Comparison of ENCODE assay signal across 8 mouse cellular contexts in the genomic region with DNA sequence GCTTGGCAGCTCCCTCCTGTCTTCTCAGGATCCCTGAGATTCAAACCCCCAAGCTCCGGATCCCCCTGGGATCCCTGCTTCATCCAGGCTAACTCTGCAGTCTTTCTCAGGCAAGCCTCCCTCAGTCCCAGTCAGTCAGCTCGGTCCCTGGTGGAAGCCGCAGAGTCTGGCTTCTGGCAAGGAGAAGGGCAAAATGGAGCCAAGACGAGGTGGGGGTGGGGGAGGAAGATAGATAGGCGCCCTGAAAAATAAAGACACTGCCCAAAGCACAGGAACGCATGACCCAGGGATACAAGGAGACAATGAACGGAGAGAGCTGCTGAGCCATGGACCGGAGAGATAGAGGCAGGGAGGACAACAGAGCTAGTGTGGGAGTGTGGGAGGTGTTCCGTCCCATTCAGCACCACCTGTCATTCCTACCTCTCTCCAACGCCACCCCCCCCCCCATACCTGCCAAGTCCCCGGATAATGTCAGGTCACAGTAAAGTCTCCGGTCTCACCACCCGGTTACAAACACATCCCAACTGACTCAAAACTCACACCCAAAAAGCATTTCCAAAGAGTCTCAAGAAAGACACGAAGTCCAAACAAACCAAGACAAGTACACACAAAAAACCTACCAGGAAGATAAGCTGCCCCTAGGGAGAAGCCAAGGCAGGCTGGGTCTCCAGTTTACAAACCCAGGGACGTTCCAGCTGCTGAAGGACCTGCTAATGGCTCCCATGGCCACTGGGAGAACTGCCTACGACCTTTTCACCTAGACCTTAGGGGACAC. TPM values are rescaled to one million over a fixed set of nuclear protein-coding genes. Genes with fewer than 3 reads are reported as not detected.
DNase-seq lines count a peak whose midpoint lies in the region; ATAC-seq and TF ChIP-seq lines count a peak whose summit lies in the region.

No protein-coding gene starts in this region.

- no peak for TF ChIP-seq CTCF in spleen, adult 2 months (IDR thresholded peaks at IDR 0.05; ENCODE audit: extremely low read depth, insufficient read depth, insufficient read length, insufficient replicate concordance)

- H3K4me3 ChIP-seq in spleen, adult 2 months (ENCODE audit: extremely low read depth, insufficient read depth, insufficient read length) = peak overlapping the region; percentile 47; the same call in 1 of the 2 replicates
- H3K4me3 ChIP-seq in embryonic facial prominence, embryonic 14.5 days (ENCODE audit: low read depth, low read length) = peak overlapping the region; percentile 53
- H3K4me3 ChIP-seq in hindbrain, embryonic 14.5 days (replicated peaks; ENCODE audit: low read length) = peak overlapping the region; percentile 58

- H3K36me3 ChIP-seq in spleen, adult 2 months (ENCODE audit: control insufficient read depth, insufficient read depth, low read length) = no peaks in the 10 kb centered on the region
- no peaks in the 10 kb centered on the region for H3K36me3 ChIP-seq in embryonic facial prominence, embryonic 14.5 days (ENCODE audit: control insufficient read depth, insufficient read depth, low read length)
- no peaks in the 10 kb centered on the region for H3K36me3 ChIP-seq in hindbrain, embryonic 14.5 days (replicated peaks; ENCODE audit: control insufficient read depth, insufficient read depth)

- peak overlapping the region; percentile 54 for H3K27ac ChIP-seq in spleen, adult 2 months (ENCODE audit: insufficient read depth, low read length)
- peak overlapping the region; percentile 95 for H3K27ac ChIP-seq in embryonic facial prominence, embryonic 14.5 days (replicated peaks; ENCODE audit: low read depth, low read length)
- peak overlapping the region; percentile 97 for H3K27ac ChIP-seq in hindbrain, embryonic 14.5 days

- no peaks in the 10 kb centered on the region for H3K9me3 ChIP-seq in embryonic facial prominence, embryonic 14.5 days (ENCODE audit: control insufficient read depth, low read length)
- no peaks in the 10 kb centered on the region for H3K9me3 ChIP-seq in hindbrain, embryonic 14.5 days (ENCODE audit: control insufficient read depth, low read length)

- DNase-seq in spleen, adult 2 months (ENCODE audit: low read depth in 1 of 2, low spot score in 2 of 2) = no peak
- DNase-seq in spleen, adult 18-20 months = no peak
- peak; percentile 63 for DNase-seq in embryonic facial prominence, embryonic 14.5 days (ENCODE audit: low spot score)
- DNase-seq in hindbrain, embryonic 14.5 days (ENCODE audit: low spot score) = peak; percentile 64
- peak; percentile 35 for DNase-seq in mesoderm, embryonic 11.5 days (ENCODE audit: low read depth, low spot score)
- DNase-seq in urinary bladder, postnatal 14 days (ENCODE audit: low spot score) = no peak
- no peak for DNase-seq in thymus, postnatal 0 days (ENCODE audit: low spot score)

- 13% methylated on average over 16 of the region's 16 CpGs for WGBS in spleen, adult 2 months
- WGBS in embryonic facial prominence, embryonic 14.5 days = 3% methylated on average over 16 of the region's 16 CpGs
- WGBS in hindbrain, embryonic 14.5 days = under 1% methylated on average over 16 of the region's 16 CpGs

- H3K4me1 ChIP-seq in spleen, adult 2 months (ENCODE audit: control insufficient read depth, insufficient read depth, insufficient read length) = peaks cover 10% of the 10 kb centered on the region; the same call in 1 of the 2 replicates
- H3K4me1 ChIP-seq in embryonic facial prominence, embryonic 14.5 days (ENCODE audit: control insufficient read depth, insufficient read depth, low read length) = peaks cover 68% of the 10 kb centered on the region
- peaks cover 55% of the 10 kb centered on the region for H3K4me1 ChIP-seq in hindbrain, embryonic 14.5 days (replicated peaks; ENCODE audit: control insufficient read depth, insufficient read depth, low read length)

- peak overlapping the region; percentile 80 for H3K9ac ChIP-seq in embryonic facial prominence, embryonic 14.5 days (ENCODE audit: low read depth, low read length)
- peak overlapping the region; percentile 79 for H3K9ac ChIP-seq in hindbrain, embryonic 14.5 days

- peak overlapping the region; percentile 63 for H3K4me2 ChIP-seq in embryonic facial prominence, embryonic 14.5 days (ENCODE audit: low read depth, low read length)
- peak overlapping the region; percentile 73 for H3K4me2 ChIP-seq in hindbrain, embryonic 14.5 days (replicated peaks)

- ATAC-seq in embryonic facial prominence, embryonic 14.5 days (ENCODE audit: low read depth) = no peak
- no peak for ATAC-seq in hindbrain, embryonic 14.5 days (ENCODE audit: low FRiP score)
- ATAC-seq in erythroid progenitor cell, adult 5-6 weeks (replicated peaks; ENCODE audit: low FRiP score, poor library complexity, severe bottlenecking) = no peak

- peaks cover 22% of the 10 kb centered on the region for H3K27me3 ChIP-seq in spleen, adult 2 months (ENCODE audit: control insufficient read depth, insufficient read depth, low read length)
- no peaks in the 10 kb centered on the region for H3K27me3 ChIP-seq in embryonic facial prominence, embryonic 14.5 days (replicated peaks; ENCODE audit: control insufficient read depth, insufficient read depth, low read length)
- no peaks in the 10 kb centered on the region for H3K27me3 ChIP-seq in hindbrain, embryonic 14.5 days (ENCODE audit: control insufficient read depth, insufficient read depth, low read length)

- TF ChIP-seq POLR2A in spleen, adult 2 months (IDR thresholded peaks at IDR 0.05; ENCODE audit: low read depth, low read length) = no peak

RNA-seq across cellular contexts. Expression of a gene that starts 3.0 kb away (rescaled TPM):
- 27.0 and 38.7 TPM in 2 replicates for polyA plus RNA-seq in spleen, adult 2 months (2012; rRNA removed)
- 50.6 and 54.1 TPM in 2 replicates for polyA plus RNA-seq in embryonic facial prominence, embryonic 14.5 days (2014; fragmentation: Nextera tagmentation; extraction: Ambion mirVana)
- 62.7 and 72.5 TPM in 2 replicates for polyA plus RNA-seq in hindbrain, embryonic 14.5 days (2014; fragmentation: Nextera tagmentation; extraction: Ambion mirVana)
- not detected in 2 replicates for total RNA-seq in erythroid progenitor cell, adult 5-6 weeks (2015; ENCODE audit: low replicate concordance)
- total RNA-seq in erythroid progenitor cell, adult 5-6 weeks (2017; ENCODE audit: low replicate concordance) = 0.26 TPM in 1 of 2 replicates, not detected in the other
- 33.7 and 33.8 TPM in 2 replicates for polyA plus RNA-seq in thymus, postnatal 0 days (2015; fragmentation: Nextera tagmentation; extraction: Ambion mirVana)

RNA-seq across cellular contexts. Expression of a gene that starts 27.9 kb away (rescaled TPM):
- polyA plus RNA-seq in spleen, adult 2 months (2012; rRNA removed) = 21.7 and 23.5 TPM in 2 replicates
- 34.8 and 35.3 TPM in 2 replicates for polyA plus RNA-seq in embryonic facial prominence, embryonic 14.5 days (2014; fragmentation: Nextera tagmentation; extraction: Ambion mirVana)
- 21.3 and 22.8 TPM in 2 replicates for polyA plus RNA-seq in hindbrain, embryonic 14.5 days (2014; fragmentation: Nextera tagmentation; extraction: Ambion mirVana)
- total RNA-seq in erythroid progenitor cell, adult 5-6 weeks (2015; ENCODE audit: low replicate concordance) = 1.1 and 2.5 TPM in 2 replicates
- total RNA-seq in erythroid progenitor cell, adult 5-6 weeks (2017; ENCODE audit: low replicate concordance) = 3.6 and 6.3 TPM in 2 replicates
- polyA plus RNA-seq in thymus, postnatal 0 days (2015; fragmentation: Nextera tagmentation; extraction: Ambion mirVana) = 267 and 319 TPM in 2 replicates

RNA-seq across cellular contexts. Expression of a gene that starts 34.0 kb away (rescaled TPM):
- polyA plus RNA-seq in spleen, adult 2 months (2012; rRNA removed) = 28.9 and 37.3 TPM in 2 replicates
- 14.2 and 15.1 TPM in 2 replicates for polyA plus RNA-seq in embryonic facial prominence, embryonic 14.5 days (2014; fragmentation: Nextera tagmentation; extraction: Ambion mirVana)
- polyA plus RNA-seq in hindbrain, embryonic 14.5 days (2014; fragmentation: Nextera tagmentation; extraction: Ambion mirVana) = 14.8 and 14.9 TPM in 2 replicates
- 2.5 TPM in 1 of 2 replicates, not detected in the other for total RNA-seq in erythroid progenitor cell, adult 5-6 weeks (2015; ENCODE audit: low replicate concordance)
- total RNA-seq in erythroid progenitor cell, adult 5-6 weeks (2017; ENCODE audit: low replicate concordance) = 0.23 and 0.77 TPM in 2 replicates
- polyA plus RNA-seq in thymus, postnatal 0 days (2015; fragmentation: Nextera tagmentation; extraction: Ambion mirVana) = 22.5 and 27.0 TPM in 2 replicates

RNA-seq across cellular contexts. Expression of a gene that starts 57.9 kb away (rescaled TPM):
- polyA plus RNA-seq in spleen, adult 2 months (2012; rRNA removed) = not detected in 2 replicates
- polyA plus RNA-seq in embryonic facial prominence, embryonic 14.5 days (2014; fragmentation: Nextera tagmentation; extraction: Ambion mirVana) = 0.08 TPM in 2 replicates
- 0.09 TPM in 1 of 2 replicates, not detected in the other for polyA plus RNA-seq in hindbrain, embryonic 14.5 days (2014; fragmentation: Nextera tagmentation; extraction: Ambion mirVana)
- not detected in 2 replicates for total RNA-seq in erythroid progenitor cell, adult 5-6 weeks (2015; ENCODE audit: low replicate concordance)
- not detected in 2 replicates for total RNA-seq in erythroid progenitor cell, adult 5-6 weeks (2017; ENCODE audit: low replicate concordance)
- 0.10 and 0.17 TPM in 2 replicates for polyA plus RNA-seq in thymus, postnatal 0 days (2015; fragmentation: Nextera tagmentation; extraction: Ambion mirVana)

Comparison
In these comparisons a context has a peak if more than half of its experiments do, and no peak if none do; other contexts are left out.
1. DNase-seq: peak in embryonic facial prominence, embryonic 14.5 days (single experiment), hindbrain, embryonic 14.5 days (single experiment) and mesoderm, embryonic 11.5 days (single experiment); none in spleen, adult 2 months (0 of 2), spleen, adult 18-20 months (0 of 2), urinary bladder, postnatal 14 days (single experiment) and thymus, postnatal 0 days (single experiment).
2. Peak in every context shown above with its lines, with median percentiles within 50 percentile points of each other: H3K27ac ChIP-seq and H3K4me3 ChIP-seq.